Mouse (Mus musculus) kidney, embryonic 16.5 days (tissue): Measurements from ENCODE around the gene Il5ra. TPM values are rescaled to one million over a fixed set of nuclear protein-coding genes. Genes with fewer than 3 reads are reported as not detected.

Experiments
- ATAC-seq: fragments of 200-750 bp; cut with Nextera tagmentation; 2 replicates; pipeline ENCODE4 v1.8.0; 2017; ENCODE audit warnings: moderate TSS enrichment; ENCODE audit not compliant: low FRiP score, low TSS enrichment
- H3K27ac ChIP-seq: fragments of 300-500 bp; sonication (generic); 2 replicates; pipeline ENCODE4 v1.5.1; 2014; ENCODE audit warnings: low read length
- H3K27me3 ChIP-seq: fragments of 300-500 bp; sonication (generic); 2 replicates; pipeline ENCODE4 v1.6.1; 2014; ENCODE audit warnings: low read length, control low read depth, mixed read lengths; ENCODE audit not compliant: insufficient read depth
- H3K36me3 ChIP-seq: fragments of 300-500 bp; sonication (generic); 2 replicates; pipeline ENCODE4 v1.6.1; 2014; ENCODE audit warnings: low read length, control low read depth, mixed read lengths; ENCODE audit not compliant: insufficient read depth
- H3K4me1 ChIP-seq: fragments of 300-500 bp; sonication (generic); 2 replicates; pipeline ENCODE4 v1.6.1; 2014; ENCODE audit warnings: low read length, control low read depth, mixed read lengths; ENCODE audit not compliant: insufficient read depth
- H3K4me2 ChIP-seq: fragments of 300-500 bp; sonication (generic); replicated peaks from 2 replicates; pipeline ENCODE4 v1.6.1; 2014; ENCODE audit warnings: low read depth, low read length
- H3K4me3 ChIP-seq: fragments of 300-500 bp; sonication (generic); 2 replicates; pipeline ENCODE4 v1.5.1; 2014; ENCODE audit warnings: mild to moderate bottlenecking, low read length
- H3K9ac ChIP-seq: fragments of 300-500 bp; sonication (generic); replicated peaks from 2 replicates; pipeline ENCODE4 v1.6.1; 2014; ENCODE audit warnings: low read length
- H3K9me3 ChIP-seq: fragments of 300-500 bp; sonication (generic); 2 replicates; pipeline ENCODE4 v1.6.1; 2016; ENCODE audit warnings: low read length, control low read depth
- WGBS: fragments of 180-500 bp; shearing (Covaris S2); extraction: QIAGEN DNeasy Blood & Tissue Kit; methylation state at CpG from one replicate; pipeline ENCODE4 v1.1.7; 2014; 5-methylcytosine and 5-hydroxymethylcytosine counted together
- polyA plus RNA-seq: library from polyadenylated mRNA; unstranded; fragments of >200 nt; fragmentation: Nextera tagmentation; extraction: Ambion mirVana; gene quantifications from 2 replicates; pipeline ENCODE4 v1.2.1, GENCODE M21; 2015

Il5ra gene
- polyA plus RNA-seq, 1 experiment from 2014 or later = 0.60 TPM

- Histone ChIP-seq H3K4me1 (peaks cover 11% of the 10 kb centered on the region), H3K4me2 (peak within 1 kb of the TSS; percentile 76), H3K9ac (peak within 1 kb of the TSS; percentile 78), H3K9me3 (no peaks in the 10 kb centered on the region), H3K4me3 (peak within 1 kb of the TSS; percentile 89), H3K36me3 (peaks cover 15% of the 10 kb centered on the region), H3K27me3 (no peaks in the 10 kb centered on the region), H3K27ac (0 out of 2 replicates have a peak within 1 kb of the TSS, but pooled peaks have one; percentile 9)
- ATAC-seq = peak; percentile 100
- WGBS = 9% methylated on average over 31 of the region's 35 CpGs
These were observed 19.9 kb upstream of the Il5ra start, which contains the start of gene Trnt1 for GRCm38 (mm10) chr6:106768640-106769289. TSS of gene Trnt1 (plus strand) at chr6:106769120.

GRCm38 (mm10) chr6:106766774-106767173, 17.9 kb upstream of the Il5ra start:
- Histone ChIP-seq H3K4me2 (no peak overlapping the region), H3K27me3 (no peaks in the 10 kb centered on the region), H3K27ac (no peak overlapping the region), H3K9ac (no peak overlapping the region), H3K4me3 (no peak overlapping the region), H3K9me3 (no peaks in the 10 kb centered on the region), H3K36me3 (peaks cover 6% of the 10 kb centered on the region; the same call in 1 of the 2 replicates), H3K4me1 (peaks cover 11% of the 10 kb centered on the region)
- no peak for ATAC-seq
- WGBS = 83% methylated on average over 4 of the region's 4 CpGs

GRCm38 (mm10) chr6:106765892-106766291, 17.1 kb upstream of the Il5ra start:
- no peak overlapping the region for H3K4me3 ChIP-seq
- H3K4me2 ChIP-seq = no peak overlapping the region
- H3K9me3 ChIP-seq = no peaks in the 10 kb centered on the region
- H3K9ac ChIP-seq = no peak overlapping the region
- peaks cover 11% of the 10 kb centered on the region for H3K4me1 ChIP-seq
- ATAC-seq = no peak
- H3K27me3 ChIP-seq = no peaks in the 10 kb centered on the region
- H3K36me3 ChIP-seq = no peaks in the 10 kb centered on the region
- WGBS = 77% methylated on average over 1 of the region's 1 CpGs
- no peak overlapping the region for H3K27ac ChIP-seq

- 74% methylated on average over 1 of the region's 1 CpGs for WGBS
- H3K9me3 ChIP-seq = no peaks in the 10 kb centered on the region
- H3K36me3 ChIP-seq = no peaks in the 10 kb centered on the region
- H3K27ac ChIP-seq = no peak overlapping the region
- no peaks in the 10 kb centered on the region for H3K27me3 ChIP-seq
- ATAC-seq = no peak
- H3K4me1 ChIP-seq = no peaks in the 10 kb centered on the region
- no peak overlapping the region for H3K4me3 ChIP-seq
- H3K9ac ChIP-seq = no peak overlapping the region
- H3K4me2 ChIP-seq = no peak overlapping the region
These were observed 12.6 kb upstream of the Il5ra start for GRCm38 (mm10) chr6:106761486-106761885.

- no peak overlapping the region for H3K27ac ChIP-seq
- ATAC-seq = no peak
- H3K9ac ChIP-seq = no peak overlapping the region
- no peaks in the 10 kb centered on the region for H3K36me3 ChIP-seq
- no peaks in the 10 kb centered on the region for H3K27me3 ChIP-seq
- H3K4me3 ChIP-seq = no peak overlapping the region
- no peaks in the 10 kb centered on the region for H3K9me3 ChIP-seq
- no peaks in the 10 kb centered on the region for H3K4me1 ChIP-seq
- H3K4me2 ChIP-seq = no peak overlapping the region
- 70% methylated on average over 3 of the region's 3 CpGs for WGBS
These were observed 11.8 kb upstream of the Il5ra start for GRCm38 (mm10) chr6:106760473-106761218.

- H3K27me3 ChIP-seq = no peaks in the 10 kb centered on the region
- no peaks in the 10 kb centered on the region for H3K36me3 ChIP-seq
- no peak overlapping the region for H3K4me3 ChIP-seq
- H3K4me2 ChIP-seq = no peak overlapping the region
- H3K9ac ChIP-seq = no peak overlapping the region
- no peaks in the 10 kb centered on the region for H3K9me3 ChIP-seq
- no peaks in the 10 kb centered on the region for H3K4me1 ChIP-seq
- H3K27ac ChIP-seq = no peak overlapping the region
- WGBS = 74% methylated on average over 3 of the region's 3 CpGs
- ATAC-seq = no peak
These were observed 9.5 kb upstream of the Il5ra start for GRCm38 (mm10) chr6:106758299-106758698.

GRCm38 (mm10) chr6:106750291-106750690, 1.5 kb upstream of the Il5ra start:
- no peaks in the 10 kb centered on the region for H3K4me1 ChIP-seq
- H3K4me3 ChIP-seq = no peak overlapping the region
- no peaks in the 10 kb centered on the region for H3K27me3 ChIP-seq
- ATAC-seq = no peak
- H3K4me2 ChIP-seq = no peak overlapping the region
- WGBS = 83% methylated on average over 7 of the region's 7 CpGs
- H3K27ac ChIP-seq = no peak overlapping the region
- H3K9me3 ChIP-seq = no peaks in the 10 kb centered on the region
- H3K36me3 ChIP-seq = no peaks in the 10 kb centered on the region
- H3K9ac ChIP-seq = no peak overlapping the region

GRCm38 (mm10) chr6:106747804-106748203, 1.0 kb downstream of the Il5ra start:
- no peak for ATAC-seq
- Histone ChIP-seq H3K27me3 (no peaks in the 10 kb centered on the region), H3K4me2 (no peak overlapping the region), H3K27ac (no peak overlapping the region), H3K36me3 (no peaks in the 10 kb centered on the region), H3K4me1 (no peaks in the 10 kb centered on the region), H3K9ac (no peak overlapping the region), H3K4me3 (no peak overlapping the region), H3K9me3 (no peaks in the 10 kb centered on the region)
- WGBS = 92% methylated on average over 3 of the region's 3 CpGs

- Histone ChIP-seq H3K27me3 (no peaks in the 10 kb centered on the region), H3K4me1 (no peaks in the 10 kb centered on the region), H3K4me3 (no peak overlapping the region), H3K9ac (no peak overlapping the region), H3K27ac (no peak overlapping the region), H3K4me2 (no peak overlapping the region), H3K36me3 (no peaks in the 10 kb centered on the region), H3K9me3 (no peaks in the 10 kb centered on the region)
- ATAC-seq = no peak
- WGBS = 93% methylated on average over 5 of the region's 5 CpGs
These were observed 1.6 kb downstream of the Il5ra start for GRCm38 (mm10) chr6:106747251-106747650.
